Mouse (Mus musculus) ovary, adult 18-20 months (tissue): Measurements from ENCODE around the gene Hps1.

ENCODE experiments used
- DNase-seq: peaks from one replicate; pipeline ENCODE4 v3.0.0; 2022; ENCODE audit warnings: low spot score, mixed read lengths

Gene Hps1

GRCm38 (mm10) chr19:42755148-42755870 lies 24.5 kb downstream of the Hps1 start:
- peak; percentile 65 for DNase-seq

DNA sequence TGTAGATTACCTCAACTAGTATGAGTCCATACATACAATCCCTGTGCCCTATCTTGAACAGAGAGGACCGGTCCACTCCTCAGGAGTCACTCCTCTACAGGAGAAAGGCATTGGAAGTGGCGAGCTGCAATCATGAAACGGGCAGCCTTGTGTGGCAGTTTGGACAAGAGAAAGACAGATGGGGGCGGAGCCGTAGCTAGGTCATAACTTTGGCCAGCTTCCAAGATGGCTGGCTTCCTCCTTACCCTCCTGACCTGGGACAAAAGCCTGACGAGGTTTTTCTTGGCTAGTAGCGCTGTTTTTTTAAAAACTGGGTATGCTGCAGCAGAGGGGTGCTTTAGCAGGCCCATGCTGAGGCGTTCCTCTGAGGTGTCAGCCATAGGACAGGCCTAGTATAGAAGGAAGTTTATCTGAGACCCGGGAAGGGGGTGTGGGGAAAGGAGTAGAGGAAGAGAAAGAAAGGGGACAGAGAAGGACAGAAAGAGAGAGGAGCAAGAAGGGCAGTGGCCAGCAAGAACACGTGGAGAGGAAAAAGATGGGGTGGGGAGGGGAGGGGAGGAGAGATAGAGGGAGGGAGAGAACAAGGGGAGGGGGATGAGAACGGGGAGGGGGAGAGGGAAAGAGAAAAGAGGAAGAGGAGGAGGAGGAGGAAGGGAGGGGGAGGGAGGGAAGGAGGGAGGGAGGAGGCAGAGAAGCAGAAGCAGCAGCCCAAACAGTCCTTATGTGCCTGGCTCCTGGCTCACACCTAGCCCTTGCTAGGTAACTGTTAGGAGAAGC lies 26.4 kb downstream of the Hps1 start:
- DNase-seq, result peak; percentile 80

- DNase-seq, result peak; percentile 83
Measured at GRCm38 (mm10) chr19:42752363-42752931, 27.3 kb downstream of the Hps1 start, which contains the start of gene Pyroxd2. TSS of gene Pyroxd2 (minus strand) at chr19:42752775.

GRCm38 (mm10) chr19:42750196-42750595 lies 29.6 kb downstream of the Hps1 start:
- DNase-seq, result no peak

DNA sequence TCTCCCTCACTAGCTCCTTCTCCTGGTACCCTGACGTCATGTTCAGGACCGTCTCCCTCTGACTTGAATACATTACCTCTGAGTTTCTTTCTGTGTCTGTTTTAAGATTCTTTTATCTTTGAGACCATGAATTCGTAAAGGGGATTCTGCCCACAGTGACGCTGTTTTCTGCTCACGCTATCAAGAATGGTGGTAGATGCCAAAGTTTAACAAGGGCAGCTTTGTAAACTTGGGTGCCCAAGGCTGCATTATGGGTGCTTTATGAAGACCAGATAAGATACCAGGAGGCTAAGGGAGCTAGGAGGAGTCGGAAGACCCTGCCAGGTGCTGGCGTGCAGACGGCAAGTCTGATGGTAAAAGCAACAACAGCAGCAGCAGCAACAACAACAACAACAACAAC lies 33.1 kb downstream of the Hps1 start:
- no peak for DNase-seq

- no peak for DNase-seq
Measured at GRCm38 (mm10) chr19:42745869-42746224, 33.9 kb downstream of the Hps1 start.

DNA sequence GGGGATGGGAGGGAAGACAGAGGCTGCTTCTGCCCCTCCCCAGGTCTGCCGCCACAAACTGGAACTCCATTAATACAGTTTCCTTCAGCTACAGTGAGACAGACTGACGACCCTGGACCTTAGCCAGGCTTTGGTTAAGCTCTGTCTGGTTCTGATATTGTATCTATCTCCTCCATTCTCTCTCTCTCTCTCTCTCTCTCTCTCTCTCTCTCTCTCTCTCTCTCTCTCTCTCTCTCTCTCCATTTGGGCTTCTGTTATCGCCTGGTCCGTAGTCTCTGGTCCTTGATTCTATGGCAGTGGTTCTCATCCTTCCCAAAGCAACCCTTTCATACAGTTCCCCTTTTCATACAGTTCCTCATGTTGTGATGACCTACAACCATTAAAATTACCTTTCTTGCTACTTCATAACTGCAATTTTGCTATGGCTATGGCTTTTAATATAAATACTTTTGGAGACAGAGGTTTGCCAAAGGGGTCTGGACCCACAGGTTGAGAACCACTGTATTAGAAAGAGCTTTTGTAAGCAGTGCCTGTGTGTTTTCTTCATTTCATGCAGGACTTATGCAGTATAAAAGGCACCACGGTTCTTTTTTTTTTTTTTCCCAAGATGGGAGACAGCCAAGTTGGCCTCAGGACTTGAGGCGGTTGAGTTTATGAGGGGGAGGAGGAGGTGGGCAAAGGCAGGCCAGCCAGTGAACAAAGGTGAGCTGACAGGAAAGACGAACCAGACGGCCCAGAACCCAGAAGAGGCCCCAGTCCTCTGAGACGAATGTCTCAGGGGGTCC lies 34.5 kb downstream of the Hps1 start:
- no peak for DNase-seq

- DNase-seq, result no peak
Measured at GRCm38 (mm10) chr19:42744162-42744586, 35.6 kb downstream of the Hps1 start.

GRCm38 (mm10) chr19:42743261-42743660 lies 36.5 kb downstream of the Hps1 start:
- DNase-seq, result no peak

GRCm38 (mm10) chr19:42741884-42742283 lies 37.9 kb downstream of the Hps1 start:
- DNase-seq, result no peak

DNA sequence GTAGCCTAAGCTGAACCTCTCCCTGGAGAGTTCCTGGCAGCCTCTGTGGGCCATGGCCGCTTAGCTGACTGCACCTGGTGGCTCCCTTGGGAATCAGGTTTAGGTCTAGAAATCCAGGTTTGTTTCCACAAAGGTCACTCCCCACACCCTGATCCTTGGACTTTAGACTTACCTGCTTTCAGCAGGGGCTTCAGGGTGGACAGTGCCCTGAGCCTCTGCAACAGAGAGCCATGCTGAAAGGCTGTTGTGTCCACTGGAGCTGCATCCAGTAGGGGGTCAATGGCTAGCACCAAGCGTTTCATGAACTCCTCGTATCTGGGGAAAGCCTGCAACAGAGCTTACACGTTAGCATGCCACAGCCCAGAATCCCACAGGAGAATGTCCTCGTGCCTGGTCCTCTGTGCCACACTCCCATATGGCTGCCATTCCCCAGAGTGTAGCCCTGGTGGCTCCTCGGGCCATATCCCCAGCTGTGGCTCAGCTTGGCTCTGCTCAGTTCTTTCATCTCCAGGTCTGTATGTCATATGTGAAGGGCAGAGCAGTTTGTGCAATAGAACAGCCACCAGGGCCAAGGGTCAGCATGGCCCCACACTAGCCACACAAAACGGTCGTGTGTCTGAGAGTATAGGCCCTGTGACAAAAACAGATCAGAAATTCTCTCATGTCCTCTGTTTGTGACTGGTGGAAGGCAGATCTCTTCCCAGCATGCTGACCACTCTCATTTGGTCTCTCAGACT lies 39.4 kb downstream of the Hps1 start:
- no peak for DNase-seq

DNA sequence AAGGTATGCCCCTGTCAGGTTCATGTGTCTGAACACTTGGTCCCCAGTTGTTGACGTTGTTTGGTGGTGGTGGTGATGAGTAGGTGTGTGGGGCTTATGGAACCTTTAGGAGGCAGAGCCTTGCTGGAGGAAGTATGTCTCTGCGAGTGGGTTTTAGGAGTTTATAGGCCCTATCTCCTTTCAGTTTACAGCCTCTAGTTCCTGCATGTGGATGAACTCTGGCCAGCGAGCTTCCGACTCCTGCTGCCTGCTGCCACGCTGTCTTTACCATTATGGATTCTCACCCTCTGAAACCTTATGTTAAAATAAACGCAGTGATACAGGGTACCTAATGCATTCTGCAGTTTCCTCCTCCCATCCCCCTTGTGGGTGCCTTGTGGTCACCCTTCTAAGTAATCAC lies 40.0 kb downstream of the Hps1 start:
- no peak for DNase-seq

- DNase-seq, result no peak
Measured at GRCm38 (mm10) chr19:42737753-42738152, 42.0 kb downstream of the Hps1 start.

- DNase-seq, result no peak
Measured at GRCm38 (mm10) chr19:42734982-42735381, 44.8 kb downstream of the Hps1 start.

- no peak for DNase-seq
Measured at GRCm38 (mm10) chr19:42727424-42727823, 52.4 kb downstream of the Hps1 start.

- no peak for DNase-seq
Measured at GRCm38 (mm10) chr19:42726766-42727165, 53.0 kb downstream of the Hps1 start.

GRCm38 (mm10) chr19:42725973-42726350 lies 53.8 kb downstream of the Hps1 start:
- DNase-seq, result no peak

DNA sequence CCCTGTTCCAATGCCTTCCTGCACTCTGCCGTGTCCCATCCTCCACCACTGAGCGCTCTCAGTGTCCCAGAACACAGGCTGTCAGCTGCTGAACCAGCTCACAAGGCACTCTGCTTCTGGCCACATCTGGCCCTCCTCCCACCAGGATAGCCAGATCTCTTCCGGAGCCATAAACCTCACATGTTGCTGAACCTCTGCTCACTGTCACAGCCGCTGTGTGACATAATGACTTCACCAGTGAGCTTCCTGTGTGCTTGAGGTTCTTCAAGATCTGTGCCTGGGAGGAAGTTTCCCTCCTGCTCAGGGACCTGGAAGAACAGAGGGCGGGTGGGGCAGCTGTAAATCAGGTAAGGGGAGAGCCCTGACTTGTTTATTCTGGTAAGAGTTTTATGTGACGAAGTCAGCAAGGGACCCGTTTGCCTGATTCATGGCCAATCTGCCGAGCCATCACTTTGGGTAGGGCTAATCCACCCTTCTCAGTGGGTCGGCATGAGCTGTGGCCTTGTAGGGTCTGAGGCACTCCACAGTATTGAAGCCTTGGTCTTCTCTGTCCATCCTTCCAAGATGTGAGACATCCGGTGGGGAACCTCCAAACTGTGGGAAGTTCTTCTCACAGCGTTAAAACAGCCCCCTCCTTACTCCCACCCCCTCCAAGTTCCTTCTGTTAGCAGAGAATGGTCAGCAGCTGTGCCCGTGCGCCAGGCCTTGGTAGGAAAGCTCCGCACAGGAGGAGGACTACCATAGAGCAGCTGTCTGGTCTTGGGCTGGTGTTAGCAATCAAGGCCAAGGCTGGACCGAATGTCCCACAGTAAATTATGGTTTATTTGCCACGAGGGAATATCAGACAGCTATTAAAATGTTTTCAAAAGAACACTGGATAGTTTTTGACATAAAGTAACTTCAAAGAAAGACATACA lies 54.5 kb downstream of the Hps1 start:
- DNase-seq, result no peak

DNA sequence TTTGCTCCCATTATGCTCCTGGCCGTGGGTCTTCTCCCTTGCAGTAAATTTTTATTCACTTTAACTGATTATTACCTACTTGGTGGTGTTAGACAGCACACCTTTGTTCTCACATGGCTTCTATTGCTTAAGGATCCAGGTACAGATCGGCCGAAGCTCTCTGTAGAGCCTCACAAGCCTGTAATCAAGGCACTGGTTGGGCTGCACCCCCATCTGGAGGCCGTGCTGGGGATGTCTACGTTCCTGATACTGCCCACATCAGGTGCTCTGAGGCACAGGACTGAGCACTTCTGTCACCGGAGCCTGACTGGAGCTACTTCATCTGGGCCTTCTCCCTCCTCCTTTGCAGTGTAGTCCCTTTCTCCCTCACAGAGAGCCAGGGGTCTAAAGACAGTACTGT lies 56.5 kb downstream of the Hps1 start:
- DNase-seq, result no peak

- DNase-seq, result no peak
Measured at GRCm38 (mm10) chr19:42722500-42722899, 57.3 kb downstream of the Hps1 start.

DNA sequence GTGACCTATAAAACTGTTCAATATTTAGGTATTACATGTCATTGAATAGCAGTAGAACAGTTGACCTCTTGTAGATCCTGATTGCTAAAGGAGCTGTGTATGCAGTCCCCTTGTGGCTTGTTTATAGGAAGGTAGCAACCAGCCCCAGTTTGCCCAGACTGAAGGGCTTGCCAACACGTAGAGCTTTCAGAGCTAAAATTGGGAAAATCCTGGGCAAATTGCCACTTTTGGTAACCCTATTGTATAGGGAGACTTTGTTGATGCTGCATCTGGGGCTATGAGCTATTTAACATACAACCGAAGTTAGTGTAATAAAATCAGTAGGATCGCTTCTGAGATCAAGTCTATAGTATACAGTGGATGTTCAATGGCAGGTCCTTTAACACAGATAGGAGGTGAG lies 61.7 kb downstream of the Hps1 start:
- DNase-seq, result no peak
